Mouse (Mus musculus) right cerebral cortex, postnatal 14 days (tissue): Measurements from ENCODE around the gene Wfdc10.
A peak's percentile ranks its signal among the peaks of the same experiment; 100 is the strongest.

Experiments
- DNase-seq: peaks from one replicate; pipeline ENCODE4 v3.0.0; 2022

Wfdc10 gene

DNA sequence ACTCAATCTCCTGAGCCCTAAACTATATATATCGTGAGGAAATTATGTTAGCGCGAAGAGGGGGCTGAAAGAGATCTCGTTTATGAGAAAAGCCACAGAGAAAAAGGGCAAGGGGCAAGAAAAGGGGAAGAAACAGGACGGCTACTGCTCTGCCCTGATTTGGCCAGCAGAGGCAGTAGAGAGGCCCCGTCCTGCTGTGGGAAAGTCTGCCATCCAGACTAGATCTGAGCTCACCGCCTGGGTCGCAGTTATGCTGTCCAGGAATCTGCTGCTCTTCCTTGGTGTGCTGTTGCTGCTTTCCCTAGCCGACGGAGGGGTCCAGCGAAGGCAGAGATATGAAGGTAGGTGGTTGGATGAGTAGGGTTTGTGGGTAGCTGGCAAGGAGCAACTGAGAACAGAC, at the start of gene Wfdc10:
Gene Wfdc10 (plus strand): TSS at position 189 of the 400 bp plus-strand sequence.
- peak; percentile 37 for DNase-seq

DNA sequence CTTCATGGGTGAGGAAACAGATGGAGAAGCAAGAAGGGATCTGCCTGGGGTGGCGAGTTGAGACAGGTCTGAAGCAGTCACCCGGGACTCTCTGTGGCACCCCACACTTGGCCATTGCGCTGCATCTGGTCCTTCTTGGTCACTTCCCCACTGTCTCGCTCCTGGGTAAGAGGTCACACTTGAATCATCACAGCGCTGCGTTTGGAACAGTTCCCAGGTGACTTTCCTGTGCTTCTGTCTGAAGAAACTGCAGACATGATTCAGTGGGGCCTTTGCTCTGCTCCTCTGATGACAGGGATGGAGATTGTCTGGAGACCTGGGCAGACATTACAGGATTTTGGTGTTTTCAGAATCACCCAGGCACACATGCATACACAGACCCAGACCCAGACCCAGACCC, 47.1 kb upstream of the Wfdc10 start:
- no peak for DNase-seq

DNA sequence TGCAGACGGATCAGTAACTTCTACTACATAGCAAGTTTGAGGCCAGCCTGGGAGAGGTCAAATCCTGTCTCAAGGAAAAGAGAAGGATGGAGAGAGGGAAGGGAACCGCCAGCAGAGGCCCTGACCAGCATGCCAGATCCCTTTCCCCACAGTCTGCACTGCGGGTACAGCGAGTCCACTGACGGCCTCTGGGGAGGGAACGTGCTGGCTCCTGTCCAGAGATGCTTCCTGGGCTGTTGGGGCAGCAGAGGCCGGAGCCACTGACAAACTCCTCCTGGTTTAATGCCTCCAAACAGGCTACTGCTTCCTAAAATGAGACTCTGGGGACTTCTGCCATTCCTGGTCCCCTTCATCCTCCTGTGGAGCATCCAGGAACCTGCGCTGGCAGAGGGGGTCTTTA, 42.4 kb upstream of the Wfdc10 start, which contains the start of the genes Wfdc6b and Wfdc8:
Gene Wfdc6b (plus strand): TSS at position 52 of the 400 bp plus-strand sequence.
Gene Wfdc8 (minus strand): TSS at position 156 of the 400 bp plus-strand sequence.
- DNase-seq: peak; percentile 21

DNA sequence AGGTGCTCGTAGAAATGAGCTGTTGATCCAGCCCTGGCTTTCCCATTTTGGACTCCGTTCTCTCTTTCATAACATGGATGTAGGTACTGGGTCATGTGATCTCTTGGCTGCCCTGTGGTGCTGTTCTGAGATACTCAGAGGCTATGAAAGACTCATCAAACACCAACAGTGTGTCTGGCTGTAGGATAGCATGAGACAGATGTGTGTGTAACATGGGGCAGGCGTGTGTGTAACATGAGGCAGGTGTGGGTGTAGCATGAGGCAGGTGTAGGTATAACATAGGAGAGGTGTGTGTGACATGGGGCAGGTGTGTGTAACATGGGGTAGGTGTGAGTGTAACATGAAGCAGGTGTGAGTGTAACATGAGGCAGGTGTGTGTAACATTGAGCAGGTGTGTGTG, 40.5 kb upstream of the Wfdc10 start:
- no peak for DNase-seq

DNA sequence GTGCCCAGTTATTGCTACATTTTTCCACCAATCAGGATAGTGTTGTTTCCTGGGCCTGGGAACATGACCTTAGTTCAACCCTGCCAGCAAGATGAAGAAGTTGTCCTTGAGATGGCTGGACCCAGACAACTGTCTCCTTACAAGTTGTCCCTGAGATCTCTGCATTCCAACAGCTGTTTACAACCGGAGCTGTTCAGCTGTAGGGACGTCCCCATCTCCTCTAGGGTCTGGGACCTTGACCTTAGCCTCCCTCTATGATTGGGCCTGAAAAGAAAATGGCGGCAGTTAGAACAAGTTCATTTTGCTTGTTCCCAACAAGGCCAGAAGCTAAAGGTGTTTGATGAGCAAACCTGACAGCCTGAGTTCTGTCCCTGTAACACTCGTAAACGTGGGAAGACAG, 36.8 kb upstream of the Wfdc10 start:
- DNase-seq: no peak

DNA sequence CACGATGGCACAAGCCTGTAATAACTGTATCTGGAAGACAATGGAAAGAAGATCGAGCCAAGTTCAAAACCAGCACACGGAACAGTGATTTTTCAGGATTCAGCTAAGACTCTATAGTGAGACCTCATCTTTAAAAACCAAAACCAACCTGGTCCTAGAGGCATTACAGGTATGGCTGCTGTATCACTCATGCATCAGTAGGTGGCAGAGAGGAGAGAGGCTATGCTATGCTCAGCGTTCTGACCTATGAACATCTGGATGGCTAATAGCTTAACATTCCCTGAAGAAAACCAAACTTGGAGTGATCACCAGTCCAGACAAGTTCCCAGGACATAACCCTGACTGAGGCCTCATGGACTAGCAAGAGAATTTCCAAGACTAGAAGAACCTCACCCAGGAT, 34.1 kb upstream of the Wfdc10 start:
- DNase-seq: no peak

DNA sequence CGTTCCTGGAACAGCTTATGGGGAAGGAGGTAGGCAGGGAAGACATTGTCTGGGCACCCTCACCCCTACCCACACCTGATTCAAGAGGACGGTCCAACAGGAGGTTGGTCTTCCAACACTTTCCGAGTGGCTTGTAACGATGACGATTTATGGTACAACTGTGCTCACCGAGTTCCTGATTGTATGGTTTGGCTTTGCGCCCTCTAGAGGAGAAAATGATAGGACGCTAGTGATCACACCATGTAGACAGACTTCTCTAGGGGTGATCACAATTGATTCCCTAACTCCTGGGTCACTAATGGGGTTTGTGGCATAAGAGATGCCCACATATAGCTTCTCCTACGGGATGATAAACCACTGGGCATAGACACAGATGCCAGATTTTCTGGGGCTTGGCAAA, 20.6 kb upstream of the Wfdc10 start:
- no peak for DNase-seq

DNA sequence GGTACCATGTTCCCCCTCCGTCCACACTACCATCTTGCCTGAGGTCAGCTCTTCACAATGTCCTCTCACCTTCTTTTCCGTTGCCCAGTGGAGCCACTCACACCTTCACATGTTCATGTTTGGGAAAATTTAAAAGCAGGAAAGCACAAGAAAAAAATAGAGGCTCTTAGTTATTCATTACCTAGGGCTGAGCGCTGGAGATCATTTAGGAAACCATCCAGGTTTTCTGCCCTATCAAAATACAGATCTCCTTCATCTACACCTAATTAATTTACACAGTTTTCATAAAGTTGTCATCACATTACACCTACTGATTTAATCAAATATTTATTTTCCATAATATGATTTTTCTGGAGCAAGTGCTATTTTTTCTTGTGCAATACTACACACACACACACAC, 17.1 kb upstream of the Wfdc10 start, which contains the start of gene Wfdc16:
Gene Wfdc16 (minus strand): TSS at position 101 of the 400 bp plus-strand sequence.
- DNase-seq: no peak

DNA sequence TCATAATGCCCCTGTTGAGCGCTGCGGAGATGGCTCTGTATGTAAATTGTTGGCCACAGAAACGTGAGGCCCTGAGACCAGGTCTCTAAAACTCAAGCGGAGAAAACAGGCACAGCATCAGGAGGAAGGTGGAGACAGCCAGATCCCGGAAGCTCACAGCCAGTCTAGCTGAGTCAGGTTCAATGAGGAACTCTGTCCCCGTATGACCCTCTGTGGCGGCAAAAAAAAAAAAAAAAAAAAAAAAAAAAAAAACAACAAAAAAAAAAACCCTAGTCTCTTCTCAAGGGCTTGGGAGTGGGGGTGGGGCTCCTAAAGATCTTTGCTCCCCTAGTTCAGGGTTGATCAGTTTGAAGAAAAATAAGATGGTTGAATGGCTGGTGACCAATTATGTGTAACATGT, 14.7 kb upstream of the Wfdc10 start:
- no peak for DNase-seq

DNA sequence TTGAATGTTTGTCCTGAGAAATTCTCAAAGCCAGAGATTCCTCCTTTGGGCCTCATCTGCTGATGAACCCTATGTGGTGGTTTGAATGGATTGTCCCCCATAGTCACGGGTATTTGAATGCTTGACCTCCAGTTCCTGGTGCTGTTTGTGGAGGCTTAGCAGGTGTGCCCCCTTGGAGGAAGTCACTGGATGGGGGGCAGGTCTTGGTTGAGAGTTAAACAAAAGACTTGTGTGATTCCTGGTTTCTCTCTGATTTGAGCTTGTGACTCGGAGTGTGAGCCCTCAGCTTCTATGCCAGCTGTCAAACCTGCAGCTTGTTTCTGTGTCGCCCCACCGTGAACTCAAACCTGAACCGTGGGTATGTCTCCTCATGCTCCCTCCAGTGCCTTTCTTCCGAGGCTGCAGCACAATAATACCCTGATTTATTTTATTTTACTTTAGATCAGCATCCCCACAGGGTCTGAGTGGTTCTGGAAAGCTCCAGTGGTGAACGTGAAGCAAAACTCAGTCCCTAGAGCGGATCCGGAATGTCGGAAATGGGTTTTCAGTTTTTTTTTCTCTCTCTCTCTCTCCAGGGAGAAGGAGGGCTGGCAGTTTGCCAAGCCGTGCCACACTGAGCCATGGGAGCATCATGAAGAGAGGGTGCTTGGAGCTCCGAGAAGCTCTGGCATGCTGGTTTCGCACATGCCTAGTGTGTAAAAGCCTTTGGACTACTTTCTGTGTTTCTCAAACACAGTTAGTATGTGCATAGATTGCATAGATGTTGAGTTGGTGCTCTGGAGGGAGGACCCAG, 13.8 kb upstream of the Wfdc10 start:
- peak; percentile 50 for DNase-seq

DNA sequence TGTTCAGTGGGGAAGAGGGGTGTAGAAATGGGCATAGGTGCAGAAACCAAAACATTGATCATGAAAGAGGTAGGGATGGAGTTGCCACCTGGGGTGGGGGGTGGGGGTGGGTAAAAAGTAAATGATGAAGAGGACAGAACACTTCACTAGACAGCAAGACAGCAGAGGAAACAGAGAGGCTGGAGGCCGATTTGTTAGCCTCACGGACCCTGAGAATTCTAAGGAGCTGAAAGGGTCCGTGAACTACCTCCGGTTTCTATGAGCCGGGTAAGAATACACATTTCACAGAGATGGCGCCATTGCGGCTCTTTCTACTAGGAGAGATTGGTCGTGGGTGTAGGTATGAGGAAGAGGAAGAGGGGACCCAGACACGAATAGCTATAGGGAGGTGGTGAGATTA, 637 bp downstream of the Wfdc10 start, which contains the start of gene Wfdc9:
Gene Wfdc9 (minus strand): TSS at position 101 of the 400 bp plus-strand sequence.
- DNase-seq: no peak

DNA sequence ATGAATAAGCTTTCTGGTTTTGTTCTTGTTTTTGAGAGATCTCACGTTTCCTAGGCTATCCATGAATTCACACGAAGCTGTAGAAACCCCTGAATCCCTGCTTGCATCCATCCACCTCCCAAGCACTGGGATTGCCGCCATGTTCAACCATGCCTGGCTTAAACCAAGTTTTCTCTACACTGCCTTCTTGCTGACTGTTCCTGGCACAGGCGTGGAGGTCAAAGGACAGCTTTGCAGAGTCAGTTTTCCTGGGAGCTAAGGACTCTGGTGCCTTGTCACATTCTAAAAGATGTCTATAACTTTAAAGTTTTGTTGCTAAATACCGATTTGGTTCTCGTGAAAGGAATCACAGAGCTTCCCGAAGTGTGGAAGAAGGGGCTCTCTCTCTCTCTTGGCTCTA, 9.0 kb downstream of the Wfdc10 start:
- DNase-seq: no peak

DNA sequence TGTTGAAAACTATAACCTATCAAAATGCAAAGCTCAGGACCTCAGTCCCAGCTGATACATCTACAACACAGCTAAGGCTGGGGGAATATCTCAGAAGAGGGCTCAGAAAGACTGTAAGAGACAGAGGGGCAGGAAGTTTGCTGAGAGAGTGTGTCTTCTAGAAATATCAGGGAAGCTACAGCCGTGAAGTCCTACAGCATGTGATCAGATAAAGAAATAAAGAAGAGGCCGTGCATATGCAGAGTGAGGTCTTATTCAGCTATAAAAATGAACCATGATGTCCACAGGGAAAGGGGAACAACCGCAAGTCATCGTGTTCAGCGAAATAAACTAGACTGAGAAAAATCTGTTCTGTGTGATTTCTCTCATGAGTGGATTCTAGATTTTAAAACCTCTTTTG, 14.4 kb downstream of the Wfdc10 start:
- DNase-seq: no peak

DNA sequence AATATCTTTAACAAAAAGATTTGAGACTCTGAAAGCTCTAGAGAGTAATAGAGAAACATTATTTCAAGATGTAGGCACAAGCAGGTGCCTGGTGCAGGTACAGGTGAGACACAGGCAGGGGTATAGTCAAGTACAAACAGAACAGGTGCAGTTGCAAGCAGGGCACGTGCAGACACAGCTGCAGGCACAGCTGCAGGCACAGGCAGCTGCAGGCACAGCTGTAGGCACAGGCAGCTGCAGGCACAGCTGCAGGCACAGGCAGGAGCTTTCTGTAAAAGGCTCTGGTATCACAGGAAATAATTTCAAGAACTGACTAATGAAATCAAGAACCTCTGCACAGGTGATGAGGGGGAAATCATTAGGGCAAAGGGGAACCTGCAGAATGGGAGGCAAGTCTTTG, 15.1 kb downstream of the Wfdc10 start:
- DNase-seq: no peak

DNA sequence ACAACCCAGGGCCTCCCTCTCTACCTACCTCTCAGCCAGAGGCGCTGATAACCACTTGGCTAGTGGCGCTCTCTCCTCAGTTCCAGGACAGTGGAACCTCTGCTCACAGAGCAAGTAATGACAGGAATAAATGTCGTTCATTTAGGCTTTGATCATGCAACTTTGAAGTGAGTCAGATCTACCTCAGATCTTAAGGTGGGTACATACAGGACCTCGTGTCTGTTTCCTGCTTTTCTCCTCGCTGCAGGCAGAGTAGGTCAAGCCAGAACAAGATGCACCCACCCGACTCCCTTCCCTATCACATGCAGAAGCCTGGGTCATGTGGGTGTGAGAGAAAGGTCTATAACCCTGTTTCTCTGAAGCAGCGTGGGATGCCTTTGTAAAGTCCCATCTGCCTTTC, 18.1 kb downstream of the Wfdc10 start, which contains the start of gene Wfdc11:
Gene Wfdc11 (minus strand): TSS at position 101 of the 400 bp plus-strand sequence.
- DNase-seq: no peak

DNA sequence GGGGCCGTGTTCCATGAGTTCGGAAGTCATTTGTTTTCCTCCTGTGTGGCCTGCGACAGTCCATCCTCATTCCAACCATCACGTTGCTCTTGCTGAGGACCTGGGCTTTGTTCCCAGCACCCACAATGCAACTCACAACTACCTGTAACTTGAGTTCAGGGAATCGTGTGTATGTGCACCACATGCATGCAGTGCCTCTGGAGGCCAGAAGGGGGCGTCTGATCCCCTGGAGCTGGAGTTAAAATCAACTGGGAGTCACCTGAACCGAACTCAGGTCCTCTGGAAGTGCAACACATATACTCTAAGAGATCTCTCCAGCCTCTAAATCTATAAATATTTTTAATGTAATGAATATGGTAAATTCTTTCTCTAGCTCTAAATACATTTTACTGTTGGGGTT, 20.3 kb downstream of the Wfdc10 start:
- no peak for DNase-seq

DNA sequence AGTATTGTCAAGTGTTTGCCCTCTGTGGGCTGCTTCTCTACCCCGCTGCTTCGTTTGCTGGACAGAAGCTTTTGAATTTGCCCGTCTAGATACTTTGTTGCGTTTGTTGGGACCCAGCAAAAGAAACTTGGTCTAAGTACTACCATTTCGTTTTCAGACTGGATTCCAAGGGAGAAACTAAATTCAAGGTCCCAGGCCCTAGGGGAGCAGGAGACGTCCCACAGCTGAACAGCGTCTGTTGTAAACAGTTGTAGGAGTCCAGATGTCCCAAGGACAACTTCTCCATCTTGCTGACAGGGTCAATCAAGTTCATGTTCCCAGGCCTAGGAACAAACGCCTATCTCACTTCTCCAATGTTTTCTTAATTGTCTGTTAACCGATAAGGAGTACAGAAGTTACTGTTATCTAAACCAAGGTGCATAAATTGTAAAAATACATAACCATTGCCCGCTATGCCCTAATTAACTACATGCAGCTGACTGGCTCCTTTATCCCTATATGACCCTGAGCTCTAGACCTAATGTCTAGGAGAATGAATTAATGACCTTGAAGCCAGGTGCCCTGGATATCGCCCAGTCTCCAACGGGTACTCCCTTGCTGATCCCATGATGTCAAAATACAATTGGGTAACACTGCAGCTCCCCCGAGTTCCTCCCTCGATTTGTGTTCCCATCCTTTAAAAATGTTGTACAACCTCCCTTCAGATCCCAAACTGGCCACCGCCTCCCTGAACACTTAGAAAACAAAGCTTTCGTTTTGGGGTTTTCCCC, 21.3 kb downstream of the Wfdc10 start:
- no peak for DNase-seq

DNA sequence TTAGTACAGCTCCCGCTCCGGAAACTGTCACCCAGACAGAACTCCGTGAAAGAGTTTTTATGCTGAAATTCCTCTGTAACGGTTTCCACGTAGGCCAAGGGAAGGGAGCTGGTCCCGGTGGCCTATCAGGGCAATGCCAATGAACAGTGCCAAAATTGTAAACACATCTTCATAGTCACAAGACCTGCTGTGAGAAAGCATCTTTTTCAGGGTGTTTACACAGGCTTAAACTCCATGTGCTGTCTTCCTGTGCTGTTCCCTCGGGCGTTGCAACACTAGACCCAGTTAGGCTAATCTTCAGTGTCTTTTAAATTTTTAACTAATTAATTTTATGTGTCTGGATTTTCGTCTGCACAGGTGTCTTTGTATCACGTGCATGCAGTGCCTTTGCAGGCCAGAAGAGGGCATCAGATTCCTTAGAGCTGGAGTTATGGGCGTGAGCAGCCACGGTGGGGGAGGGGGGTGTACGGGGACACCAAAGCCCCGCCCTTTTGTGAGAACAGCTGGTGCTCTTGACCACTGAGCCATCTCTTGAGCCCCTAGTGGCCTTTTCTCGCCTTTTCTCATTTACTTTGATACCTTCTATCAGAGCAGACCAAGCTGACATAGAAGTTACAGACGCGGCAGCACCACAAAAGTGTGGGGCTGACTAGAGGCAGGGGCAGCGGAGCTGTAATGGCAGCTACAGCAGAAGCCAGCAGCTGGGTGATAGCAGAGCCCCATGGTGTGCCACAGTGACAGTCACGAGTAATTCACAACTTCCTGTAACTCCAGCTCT, 23.2 kb downstream of the Wfdc10 start:
- DNase-seq: peak; percentile 73

DNA sequence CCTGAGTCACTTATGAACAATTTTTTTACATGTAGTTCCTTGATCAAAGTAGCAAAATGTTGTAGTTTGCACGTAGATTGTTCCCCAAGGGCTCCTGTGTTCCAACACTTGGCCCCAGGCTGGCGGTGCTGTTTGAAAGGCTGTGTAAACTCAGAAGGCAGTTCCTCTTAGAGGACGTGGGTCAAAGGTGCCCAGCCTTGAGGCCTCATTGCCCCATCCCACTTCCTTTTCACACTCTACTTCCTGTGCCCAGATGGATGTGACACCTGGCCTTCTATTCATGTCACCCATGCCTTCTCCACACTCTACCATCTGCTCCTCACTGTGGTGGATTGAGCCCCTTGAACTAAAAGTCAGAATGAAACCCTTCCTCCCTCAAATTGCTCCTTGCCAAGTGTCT, 24.1 kb downstream of the Wfdc10 start:
- DNase-seq: no peak

DNA sequence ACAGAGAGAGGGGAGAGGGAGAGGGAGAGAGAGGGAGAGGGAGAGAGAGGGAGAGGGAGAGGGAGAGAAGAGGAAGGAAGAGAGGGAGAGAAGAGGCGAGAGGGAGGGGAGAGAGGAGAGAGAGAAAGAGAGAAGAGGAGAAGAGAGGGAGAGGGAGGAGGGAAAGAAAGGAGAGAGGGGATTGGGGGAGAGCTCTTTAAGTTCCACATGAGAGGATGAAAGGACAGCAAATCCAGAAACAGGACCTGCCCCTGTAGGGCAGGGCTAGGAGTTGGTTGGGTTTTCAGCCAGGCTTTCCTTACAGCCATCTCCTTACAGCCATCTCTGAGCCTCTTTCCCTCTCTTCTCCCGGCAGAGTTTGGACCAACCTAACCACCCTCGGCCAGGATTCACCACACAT, 29.0 kb downstream of the Wfdc10 start, which contains the start of gene Wfdc13:
Gene Wfdc13 (plus strand): TSS at position 301 of the 400 bp plus-strand sequence.
- DNase-seq: no peak

DNA sequence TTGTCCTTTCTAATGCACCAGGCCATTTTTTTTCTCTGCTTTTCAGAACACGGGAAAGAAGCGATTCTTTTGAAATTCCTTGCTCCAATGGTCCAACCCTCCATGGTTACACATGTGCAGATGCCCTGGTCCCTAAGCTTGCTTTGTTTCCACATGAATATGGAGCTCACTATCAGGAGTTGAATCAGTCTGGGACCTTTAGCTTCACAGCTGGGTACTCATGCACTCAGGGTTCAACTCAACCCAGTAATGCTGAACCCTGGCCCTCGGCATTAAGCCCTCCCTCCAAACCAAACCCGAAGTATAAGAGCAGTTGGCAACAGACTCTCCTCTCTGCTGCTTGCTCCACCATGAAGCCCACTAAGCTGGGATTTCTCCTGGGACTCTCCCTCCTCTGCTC, 42.4 kb downstream of the Wfdc10 start, which contains the start of gene Spint4:
Gene Spint4 (plus strand): TSS at position 301 of the 400 bp plus-strand sequence.
- DNase-seq: no peak

DNA sequence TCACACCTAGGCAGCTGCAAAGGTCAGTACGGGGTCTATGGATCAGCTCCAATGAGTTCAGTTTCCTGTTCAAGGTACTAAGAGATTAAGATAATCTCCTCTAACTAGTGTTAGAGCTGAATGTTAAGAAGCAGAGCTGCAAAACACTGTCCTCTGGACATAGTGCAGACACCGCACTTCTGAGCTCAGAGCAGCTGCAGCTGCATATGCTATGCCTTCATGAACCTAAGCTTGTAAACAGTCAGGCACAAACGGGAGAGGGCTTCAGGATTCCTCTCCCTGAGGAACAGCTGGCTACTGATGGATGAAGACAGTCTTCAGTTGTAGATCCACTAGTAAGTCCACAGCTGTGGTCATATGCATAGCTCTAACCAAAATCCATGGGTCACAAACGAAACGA, 45.1 kb downstream of the Wfdc10 start:
- DNase-seq: no peak

DNA sequence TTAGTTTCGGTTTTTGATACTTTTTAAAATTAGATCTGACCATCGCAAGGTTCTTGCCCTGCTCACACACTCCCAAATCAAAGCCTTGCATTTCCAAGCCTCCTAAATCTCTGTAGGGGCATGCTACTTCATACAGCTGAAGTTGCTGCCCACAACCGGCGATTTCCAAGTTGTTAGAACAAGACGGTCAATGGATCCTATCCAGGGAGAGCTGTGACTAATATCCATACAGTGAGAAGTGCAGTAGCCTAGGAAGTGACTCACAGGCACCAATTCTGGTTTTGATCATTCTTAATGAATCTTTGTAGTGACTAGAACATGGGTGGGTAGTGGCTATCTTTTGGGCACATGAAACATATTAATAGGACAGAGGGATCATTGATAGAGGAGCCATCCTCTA, 45.9 kb downstream of the Wfdc10 start:
- no peak for DNase-seq
